Mouse (Mus musculus) retina, adult 2 months (tissue): ENCODE results near the gene Gm19684.
"Not testable (repeated sequence)": the region's sequence is repeated elsewhere in the genome, so short reads cannot be mapped to it uniquely, and the experiment has no call there.

Source experiments
- DNase-seq: peaks from one replicate; pipeline ENCODE4 v3.0.0-alpha.2; 2012; ENCODE audit warnings: low read depth, low spot score

Gene Gm19684

DNA sequence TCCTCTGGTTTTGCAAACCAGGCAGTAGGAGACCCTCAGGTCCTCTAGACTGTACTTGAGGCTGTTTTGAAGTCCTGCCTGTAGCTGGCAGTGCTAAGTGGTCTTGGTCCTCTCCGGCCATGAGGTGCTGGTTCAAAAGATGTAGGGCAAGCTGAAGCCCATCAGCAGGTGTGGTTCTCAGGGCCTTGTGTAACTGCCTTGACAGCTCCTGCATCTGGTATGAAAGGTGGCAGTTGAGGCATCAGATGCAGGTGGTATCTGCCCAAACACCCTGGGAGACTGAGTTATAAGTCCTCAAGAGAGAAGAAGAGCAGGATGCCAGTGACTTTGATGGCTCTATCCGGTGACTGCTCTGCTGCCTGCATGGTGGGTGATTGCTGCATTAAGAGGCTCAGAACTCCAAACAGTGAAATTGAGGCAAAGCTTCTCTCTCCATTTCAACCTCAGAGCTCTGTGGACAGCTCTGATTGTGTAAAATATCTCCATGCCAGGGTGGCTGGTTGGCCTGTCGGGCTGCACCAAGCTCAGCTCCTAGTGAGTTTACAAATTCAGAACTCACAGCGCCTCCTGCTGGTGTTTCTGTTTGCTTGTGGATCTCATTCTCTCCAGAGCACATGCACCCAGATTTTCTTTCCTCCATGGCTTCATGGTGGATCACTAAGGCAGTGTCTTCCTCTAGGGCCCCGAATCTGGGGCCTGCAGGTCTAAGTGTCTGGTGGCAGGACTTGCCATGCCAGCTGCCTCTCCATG lies 10.2 kb downstream of the Gm19684 start:
- DNase-seq: no peak

DNA sequence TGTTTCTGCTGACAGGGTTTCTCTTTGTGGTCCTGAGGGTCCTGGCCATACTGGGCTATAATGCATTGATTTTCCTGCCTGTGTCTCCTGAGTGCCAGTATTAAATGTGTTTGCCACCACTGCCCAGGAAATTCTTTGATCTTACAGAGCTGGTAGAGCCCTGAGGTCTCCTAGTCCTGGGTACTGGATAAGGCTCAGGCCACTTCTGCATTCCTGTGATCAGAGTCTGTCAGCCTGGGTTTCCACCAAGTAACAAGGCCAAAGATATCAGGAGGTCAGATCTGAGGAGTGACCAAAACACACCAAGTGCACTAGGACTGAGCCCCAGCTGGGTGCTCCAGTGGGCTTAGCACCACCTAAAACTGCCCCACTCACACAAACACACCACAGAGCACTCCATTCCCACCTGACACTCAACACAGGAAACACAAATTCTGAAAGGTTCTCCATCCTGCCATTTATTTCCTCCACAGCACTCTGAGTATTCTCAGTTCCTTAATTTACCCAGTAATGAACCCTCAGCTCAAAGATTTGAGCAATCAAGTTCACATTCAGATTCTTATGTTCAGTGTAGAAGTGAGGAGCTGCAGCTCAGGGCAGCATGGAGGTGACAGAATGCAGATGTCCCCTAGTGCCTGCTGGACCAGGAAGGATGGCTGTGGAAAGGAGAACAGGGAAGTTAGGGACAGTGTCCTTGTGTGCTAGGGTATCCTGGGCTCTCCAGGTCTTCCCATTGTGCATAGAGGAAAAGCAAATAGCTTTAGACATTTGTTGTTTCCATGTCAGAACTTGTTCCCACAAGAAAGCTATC lies 14.1 kb downstream of the Gm19684 start:
- DNase-seq: not testable (repeated sequence)

DNA sequence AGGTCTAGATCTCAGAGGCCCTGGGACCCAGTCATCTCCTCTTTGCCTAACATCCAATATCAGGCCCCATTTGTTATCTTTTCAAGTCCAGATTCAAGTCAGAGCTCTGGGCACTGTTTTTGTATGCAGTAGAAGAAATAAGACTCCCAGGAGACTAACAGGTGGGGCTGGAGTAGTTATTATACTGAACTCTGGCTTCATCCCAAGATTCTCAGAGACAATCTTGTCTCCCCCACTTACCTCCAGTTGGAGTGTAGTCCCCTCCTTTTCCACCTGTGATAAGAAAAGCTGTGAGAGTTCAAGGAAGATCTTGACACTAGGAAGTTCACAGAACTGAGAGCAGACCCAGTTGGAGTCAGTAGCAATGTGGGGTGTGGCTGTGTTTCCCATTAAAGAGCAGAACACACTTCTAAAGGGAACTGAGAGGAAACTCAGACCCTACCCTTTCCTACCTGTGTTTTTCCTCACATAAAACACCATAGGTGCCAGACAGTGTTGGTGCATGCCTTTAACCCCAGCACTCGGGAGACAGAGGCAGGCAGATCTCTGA lies 14.9 kb downstream of the Gm19684 start:
- DNase-seq: not testable (repeated sequence)

DNA sequence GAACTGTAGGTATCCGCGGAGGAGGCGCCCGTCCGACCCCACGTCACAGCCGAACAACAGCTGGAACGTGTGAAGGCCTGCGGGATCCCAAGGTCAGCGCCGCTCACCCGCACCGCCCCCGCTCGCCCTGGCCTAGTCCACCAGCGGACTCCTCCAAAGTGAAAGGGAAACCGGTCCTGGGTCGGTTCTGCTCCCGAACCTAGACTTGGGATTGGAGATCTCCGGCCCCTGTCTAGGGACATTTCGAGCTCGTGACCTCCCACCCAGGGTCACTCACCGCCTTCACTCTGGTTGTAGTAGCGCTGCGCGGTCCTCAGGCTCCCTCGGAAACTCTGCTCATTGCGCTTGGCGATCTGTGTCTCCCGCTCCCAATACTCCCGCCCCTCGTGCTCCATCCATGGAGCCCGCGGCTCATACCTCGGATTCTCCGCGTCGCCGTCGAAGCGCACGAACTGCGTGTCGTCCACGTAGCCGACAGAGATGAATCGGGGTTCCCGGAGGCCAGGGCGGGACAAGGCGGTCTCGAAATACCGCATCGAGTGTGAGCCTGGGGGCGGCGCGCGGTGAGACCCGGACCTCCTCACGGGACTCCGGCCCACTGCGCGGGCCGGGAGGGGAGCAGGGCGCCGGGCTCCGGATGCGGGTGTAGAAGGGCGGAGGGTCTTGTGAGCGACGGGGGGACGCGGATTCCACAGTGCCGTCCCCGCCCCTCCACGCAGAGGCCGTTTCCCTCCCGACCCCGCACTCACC lies 23.8 kb downstream of the Gm19684 start:
- DNase-seq: no peak

DNA sequence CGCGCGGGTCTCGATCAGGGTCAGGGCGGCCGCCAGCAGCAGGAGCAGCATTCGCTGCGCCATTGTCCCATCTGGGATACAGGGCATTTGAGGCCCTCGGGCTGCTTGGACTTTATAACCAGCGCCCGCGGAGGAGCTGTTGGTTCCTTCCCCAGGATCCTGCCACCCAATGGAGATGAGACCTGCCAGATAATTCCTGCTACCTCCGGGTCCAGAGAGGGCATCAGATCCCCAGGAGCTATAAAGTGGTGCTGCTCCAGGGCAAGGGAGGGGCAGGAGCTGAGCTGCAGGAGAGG lies 24.3 kb downstream of the Gm19684 start:
- not testable (repeated sequence) for DNase-seq

DNA sequence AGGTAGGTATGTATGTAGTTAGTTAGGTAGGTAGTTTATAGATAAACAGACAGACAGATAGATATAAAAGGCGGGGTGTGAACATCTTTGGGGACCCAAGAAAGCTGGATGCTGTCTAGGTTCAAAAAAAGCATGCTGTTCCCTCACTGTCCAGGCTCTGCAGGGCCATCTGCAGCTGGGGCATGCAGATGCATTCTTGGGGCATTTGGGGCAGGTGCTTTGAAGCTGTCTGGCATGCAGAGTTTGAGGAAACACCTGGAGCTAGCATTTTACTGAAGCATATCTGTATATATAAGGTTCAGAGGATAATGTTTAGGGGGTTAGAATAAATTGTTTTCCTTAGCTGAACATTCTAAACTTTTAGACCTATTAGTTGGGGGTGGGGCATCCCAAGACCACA lies 25.5 kb downstream of the Gm19684 start:
- DNase-seq: not testable (repeated sequence)

DNA sequence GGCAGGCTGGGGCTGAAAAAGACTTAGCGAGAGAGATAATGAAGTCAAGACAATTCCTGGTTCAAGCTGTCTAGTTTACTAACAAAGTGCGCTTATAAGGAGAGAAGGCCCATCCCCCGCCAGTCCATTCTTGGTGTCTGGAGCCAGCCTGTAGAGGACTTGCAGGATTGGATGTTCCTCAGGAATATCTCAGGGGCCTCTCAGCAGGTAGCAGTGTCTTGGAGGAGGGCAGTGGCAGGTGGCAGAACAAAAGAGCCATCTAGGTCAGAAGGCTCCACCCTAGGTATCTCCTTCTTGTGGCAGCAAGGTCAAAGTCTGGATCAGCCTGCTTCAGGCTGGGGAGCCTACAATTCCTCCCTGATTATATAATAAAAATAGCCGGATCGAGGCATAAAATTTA lies 27.0 kb downstream of the Gm19684 start:
- DNase-seq: not testable (repeated sequence)

DNA sequence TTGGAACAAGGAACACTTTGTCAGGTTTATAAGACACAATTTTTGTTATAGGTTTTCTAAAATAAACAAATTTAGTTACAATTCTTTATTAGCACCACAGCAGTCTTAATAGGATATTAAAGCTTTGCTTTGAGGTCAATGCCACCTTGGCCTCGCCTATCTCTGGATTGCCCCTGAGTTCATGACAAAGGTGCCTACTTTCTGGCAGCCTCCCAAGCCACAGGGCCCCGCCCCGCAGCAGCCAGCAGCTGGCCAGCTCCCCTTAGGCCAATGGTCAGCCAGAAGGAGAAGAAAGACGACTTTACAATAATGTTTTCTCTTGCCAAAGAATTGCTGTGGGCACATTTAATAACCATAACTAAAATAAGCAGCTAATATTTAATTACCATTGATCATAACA lies 29.7 kb downstream of the Gm19684 start:
- not testable (repeated sequence) for DNase-seq

DNA sequence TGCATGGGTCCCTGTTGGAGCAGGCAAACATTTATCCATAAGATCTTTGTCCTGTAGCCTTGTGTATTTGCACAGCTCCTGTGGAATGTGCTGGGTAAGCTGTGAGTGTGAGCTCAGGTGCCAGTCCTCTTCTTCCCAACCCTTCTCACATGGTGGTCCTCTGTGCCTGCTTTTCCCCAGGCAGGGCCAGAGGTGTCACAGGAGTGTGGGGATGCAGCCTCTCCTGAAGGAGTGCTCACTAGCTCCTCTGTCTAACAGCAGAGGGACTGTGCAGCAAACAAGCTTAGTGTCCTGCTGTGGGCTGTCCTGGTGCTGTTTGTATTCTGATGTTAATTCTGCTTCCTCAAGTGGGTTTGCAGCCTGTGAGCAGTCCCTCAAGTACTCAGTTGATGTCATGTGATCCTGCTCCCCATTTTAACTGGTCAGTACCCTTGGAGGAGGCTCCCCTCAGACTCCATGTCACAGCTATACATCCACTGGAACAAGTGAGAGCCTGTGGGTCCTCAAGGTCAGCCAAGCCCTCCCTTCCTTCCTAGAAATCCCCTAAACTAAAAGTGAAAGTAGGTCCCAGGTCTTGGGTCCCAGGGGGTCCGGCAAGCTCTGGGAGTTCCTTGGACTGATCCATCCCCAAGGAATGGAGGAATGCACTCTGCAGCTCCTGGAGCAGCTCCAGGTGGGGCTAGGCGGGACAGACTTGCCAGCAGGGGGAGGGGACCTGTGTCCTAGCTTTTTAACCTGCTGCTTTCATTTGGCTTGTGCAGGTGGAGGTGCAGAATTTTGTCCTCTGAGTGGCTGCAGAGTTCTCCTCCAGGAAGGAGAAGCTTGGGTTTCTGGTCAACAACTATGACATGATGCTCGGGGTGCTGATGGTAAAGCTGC lies 33.0 kb downstream of the Gm19684 start:
- DNase-seq: no peak

DNA sequence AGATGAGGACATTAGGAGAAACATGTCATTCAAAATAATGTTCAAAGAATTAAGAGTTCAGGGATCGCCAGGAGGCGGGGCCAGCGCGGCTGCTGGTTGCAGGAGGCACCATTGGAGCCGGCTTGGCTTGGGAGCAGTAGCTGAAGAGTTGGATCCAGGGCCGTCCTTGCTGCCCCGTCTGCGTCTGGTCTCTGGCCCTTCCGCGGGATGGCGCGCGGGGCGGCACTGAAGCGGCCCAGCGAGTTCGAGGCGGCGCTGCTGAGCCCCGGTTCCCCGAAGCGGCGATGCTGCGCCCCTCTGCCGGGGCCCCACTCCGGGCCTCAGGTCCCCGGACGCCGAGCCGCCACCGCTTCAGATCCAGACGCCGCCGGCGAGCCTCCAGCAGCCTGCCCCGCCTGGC lies 36.3 kb downstream of the Gm19684 start:
- DNase-seq: not testable (repeated sequence)

DNA sequence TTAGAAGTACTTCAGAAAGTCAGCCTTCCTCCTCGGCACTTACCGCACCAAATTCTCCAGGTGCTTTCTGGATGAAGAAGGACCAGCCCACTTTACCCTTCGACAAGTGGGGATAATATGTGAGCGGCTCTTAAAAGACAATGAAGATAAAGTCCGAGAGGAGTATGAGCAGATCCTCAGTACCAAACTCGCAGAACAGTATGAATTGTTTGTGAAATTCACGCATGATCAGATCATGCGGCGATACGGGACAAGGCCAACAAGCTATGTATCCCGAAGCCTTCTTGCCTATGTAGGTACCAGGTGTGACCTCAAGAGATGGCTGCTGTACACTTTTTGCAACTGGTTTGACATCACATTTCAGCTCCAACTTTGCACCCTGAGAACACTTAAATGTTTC lies 36.8 kb downstream of the Gm19684 start:
- DNase-seq: not testable (repeated sequence)

DNA sequence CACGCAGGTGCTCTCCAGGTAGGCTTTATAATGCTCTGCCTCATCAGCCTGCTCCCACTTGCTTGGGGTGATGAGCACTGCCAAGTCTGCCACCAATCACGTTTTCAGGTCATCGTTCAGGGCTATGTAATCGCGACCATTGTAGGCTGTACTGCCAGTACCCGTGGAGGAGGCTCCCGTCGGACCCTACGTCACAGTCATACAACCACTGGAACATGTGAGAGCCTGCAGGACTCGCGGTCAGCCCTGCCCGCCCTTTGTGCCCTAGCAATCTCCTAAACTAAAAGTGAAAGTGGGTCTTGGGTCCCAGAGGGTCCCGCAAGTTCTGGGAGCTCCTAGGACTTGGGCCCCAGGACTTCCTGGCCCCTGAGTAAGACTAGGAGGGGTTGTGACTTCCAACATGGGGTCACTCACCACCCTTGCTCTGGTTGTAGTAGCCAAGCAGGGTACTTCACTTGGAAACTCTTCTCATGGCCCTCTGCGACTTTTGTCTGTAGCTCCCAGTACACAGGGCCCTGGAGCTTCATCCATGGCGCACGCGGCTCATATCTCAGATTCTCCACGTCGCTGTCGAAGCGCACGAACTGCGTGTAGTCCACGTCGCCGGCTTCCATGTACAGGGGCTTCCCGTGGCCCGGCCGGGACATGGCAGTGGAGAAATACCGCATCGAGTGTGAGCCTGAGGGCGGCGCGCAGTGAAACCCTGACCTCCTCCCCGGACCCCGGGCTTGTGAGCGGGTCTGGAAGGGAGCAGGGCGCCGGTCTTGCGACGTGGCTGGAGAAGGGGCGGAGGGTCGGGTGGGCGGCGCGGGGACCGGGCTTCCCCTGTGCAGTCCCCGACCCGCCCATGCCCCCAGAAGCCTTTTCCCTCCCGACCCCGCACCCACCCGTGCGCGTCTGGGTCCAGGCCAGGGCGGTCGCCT lies 39.9 kb downstream of the Gm19684 start:
- no peak for DNase-seq

DNA sequence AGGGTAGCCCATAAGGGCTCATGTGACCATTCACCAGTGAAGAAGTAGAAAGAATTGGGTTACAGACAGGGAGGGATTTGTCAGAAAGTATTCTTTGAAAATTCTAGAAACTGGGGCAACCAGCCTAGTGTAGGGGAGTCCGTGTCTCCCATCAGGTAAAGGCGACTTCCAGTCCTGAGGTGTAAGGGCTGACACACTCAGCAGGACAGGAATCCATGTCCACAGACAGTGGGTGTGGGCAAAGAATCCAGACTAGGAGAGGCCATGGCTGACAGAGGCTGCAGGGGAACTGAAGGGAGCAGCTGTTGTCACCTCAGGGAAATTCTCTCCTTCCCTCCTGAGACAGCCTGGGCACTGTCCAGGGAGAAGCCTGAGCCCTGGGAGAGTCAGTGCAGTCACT lies 45.4 kb downstream of the Gm19684 start:
- DNase-seq: not testable (repeated sequence)

DNA sequence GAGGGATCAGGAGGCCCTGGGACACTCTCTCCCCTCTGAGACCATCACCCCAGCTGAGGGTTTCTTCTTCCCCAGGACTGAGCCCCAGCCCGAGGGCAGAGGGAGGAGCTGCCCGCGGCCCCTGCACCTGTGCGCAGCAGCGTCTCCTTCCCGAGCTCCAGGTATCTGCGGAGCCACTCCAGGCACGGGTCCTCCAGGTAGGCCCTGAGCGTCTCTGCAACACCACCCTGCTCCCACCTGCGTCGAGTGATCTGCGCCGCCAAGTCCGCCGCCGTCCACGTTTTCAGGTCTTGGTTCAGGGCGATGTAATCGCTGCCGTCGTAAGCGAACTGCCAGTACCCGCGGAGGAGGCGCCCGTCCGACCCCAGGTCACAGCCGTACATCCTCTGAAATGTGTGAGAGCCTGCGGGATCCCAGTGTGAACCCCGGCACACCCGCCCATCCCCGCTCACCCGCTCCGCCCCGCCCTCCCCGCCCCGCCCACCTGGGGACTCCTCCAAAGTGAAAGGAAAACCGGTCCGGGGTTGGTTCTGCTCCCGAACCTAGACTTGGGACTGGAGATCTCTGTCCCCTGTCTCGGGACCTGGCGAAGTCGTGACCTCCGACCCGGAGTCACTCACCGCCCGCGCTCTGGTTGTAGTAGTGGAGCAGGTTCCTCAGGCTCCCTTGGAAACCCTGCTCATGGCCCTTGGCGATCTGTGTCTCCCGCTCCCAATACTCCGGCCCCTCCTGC lies 46.0 kb downstream of the Gm19684 start:
- DNase-seq: no peak

DNA sequence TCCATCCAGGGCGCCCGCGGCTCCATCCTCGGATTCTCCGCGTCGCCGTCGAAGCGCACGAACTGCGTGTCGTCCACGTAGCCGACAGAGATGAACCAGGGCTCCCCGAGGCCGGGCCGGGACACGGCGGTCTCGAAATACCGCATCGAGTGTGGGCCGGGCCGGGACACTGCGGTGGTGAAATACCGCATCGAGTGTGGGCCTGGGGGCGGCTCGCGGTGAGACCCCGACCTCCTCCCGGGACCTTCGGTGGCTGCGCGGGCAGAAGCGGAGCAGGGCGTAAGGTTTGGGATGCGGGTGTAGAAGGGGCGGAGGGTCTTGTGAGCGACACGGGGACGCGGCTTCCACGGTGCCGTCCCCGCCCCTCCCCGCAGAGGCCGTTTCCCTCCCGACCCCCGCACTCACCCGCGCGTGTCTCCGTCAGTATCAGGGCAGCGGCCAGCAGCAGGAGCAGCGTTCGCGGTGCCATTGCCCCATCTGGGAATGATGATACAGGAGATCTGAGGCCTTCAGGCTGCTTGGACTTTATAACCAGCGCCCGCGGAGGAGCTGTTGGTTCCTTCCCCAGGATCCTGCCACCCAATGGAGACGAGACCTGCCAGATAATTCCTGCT lies 46.7 kb downstream of the Gm19684 start, which contains the start of gene Gm8909:
Gene Gm8909 (minus strand): TSS at position 499 of the 614 bp plus-strand sequence.
- no peak for DNase-seq

DNA sequence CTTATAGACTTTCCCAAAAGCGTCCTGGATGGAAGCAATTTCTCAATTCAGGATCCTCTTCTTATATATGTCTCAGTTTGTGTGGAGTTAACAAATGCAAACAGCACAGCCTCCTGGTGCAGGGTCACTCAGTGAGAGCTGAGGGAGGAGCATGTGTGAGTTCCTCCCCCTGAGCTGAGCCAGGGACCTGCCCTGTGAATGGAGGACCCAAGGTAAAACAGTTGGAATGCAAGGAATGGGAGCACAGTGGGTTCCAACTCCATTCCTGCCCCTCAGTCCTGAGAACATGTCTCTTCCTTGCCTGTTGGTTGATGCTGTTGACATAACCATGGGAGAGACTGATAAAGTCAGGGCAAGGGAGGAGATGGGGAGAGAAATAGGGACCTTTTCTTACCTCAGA lies 47.6 kb downstream of the Gm19684 start:
- DNase-seq: not testable (repeated sequence)

DNA sequence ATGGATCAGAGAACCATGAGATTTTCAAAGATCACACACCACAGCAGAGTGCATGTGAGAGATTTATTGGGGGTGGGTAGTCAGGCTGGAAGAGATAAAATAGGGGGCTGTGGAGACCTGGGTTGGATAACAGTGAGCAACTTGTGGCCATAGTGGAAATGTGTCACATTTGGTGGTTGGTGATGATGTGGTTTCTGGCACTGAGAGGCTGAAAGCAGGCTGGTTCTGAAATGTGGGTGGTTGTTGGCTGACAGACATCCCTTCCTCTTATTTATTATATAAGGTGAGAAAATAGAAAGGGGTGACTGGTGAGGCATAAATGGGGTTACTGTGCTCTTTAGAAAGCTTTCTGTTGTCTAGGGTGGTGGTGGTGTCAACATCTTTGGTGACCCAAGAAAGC lies 48.3 kb downstream of the Gm19684 start:
- DNase-seq: no peak

DNA sequence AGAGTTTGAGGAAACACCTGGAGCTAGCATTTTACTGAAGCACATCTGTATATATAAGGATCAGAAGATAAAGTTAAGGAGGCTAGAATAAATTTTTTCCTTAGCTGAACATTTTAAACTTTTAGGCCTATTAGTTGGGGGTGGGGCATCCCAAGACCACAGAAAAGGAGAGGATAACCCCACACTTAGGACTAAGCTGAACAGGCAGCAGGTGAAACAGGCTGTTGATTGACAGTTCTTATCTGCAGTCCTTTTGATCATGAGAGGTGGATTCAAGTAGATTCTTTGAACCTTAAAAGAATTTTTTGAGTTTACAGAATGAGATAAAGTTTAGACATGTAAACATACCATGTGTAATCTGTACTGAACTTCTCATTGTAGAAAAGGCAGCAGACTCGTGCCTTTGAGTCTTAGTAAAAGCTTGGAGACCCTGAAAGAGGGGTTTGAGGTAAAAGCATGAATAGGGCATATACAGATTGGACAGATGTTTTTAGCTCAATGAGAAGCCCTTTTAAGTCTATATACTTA lies 48.9 kb downstream of the Gm19684 start:
- no peak for DNase-seq

DNA sequence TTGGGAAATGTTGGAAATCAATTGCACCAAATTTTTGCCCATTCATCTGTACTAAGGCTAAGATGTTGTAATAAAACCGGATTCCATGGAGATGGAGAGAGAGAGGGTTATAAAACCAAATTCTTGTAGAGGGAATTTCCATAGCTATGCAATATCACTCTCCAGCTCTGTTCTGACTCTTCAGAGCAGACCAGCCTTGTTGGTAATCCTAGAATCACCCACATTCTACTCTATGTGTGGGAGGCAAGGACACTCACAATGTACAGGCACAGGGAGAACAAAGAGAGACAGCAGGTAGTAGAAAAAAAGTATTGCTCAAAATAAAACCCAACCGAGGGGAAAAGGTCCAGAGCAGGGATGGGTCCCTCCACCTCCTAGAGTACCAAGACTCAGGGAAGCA lies 54.7 kb downstream of the Gm19684 start:
- not testable (repeated sequence) for DNase-seq
